Mouse (Mus musculus): ENCODE measurements around the gene Mtch1.

GRCm38 (mm10) chr17:29382417-29382816, 34.7 kb upstream of the Mtch1 start:
- TF ChIP-seq CTCF (IDR thresholded peaks at IDR 0.05; ENCODE audit: low read depth, low read length): no peak
- no peak for TF ChIP-seq TAL1 (conservative IDR thresholded peaks at IDR 0.05; ENCODE audit: low read depth, low read length)
- no peak for TF ChIP-seq GATA1 (IDR thresholded peaks at IDR 0.05; ENCODE audit: borderline replicate concordance, low read length)
- no peak for TF ChIP-seq POLR2AphosphoS5 (IDR thresholded peaks at IDR 0.05; ENCODE audit: insufficient replicate concordance, low read depth, low read length)
